Mouse (Mus musculus): ENCODE measurements around the gene Ly75. TPM values are rescaled to one million over a fixed set of nuclear protein-coding genes. Genes with fewer than 3 reads are reported as not detected.

Ly75 gene
- polyA plus RNA-seq, 1 experiment: 13.7 TPM

- no peaks in the 10 kb centered on the region for H3K4me1 ChIP-seq (ENCODE audit: control insufficient read depth, insufficient read depth, low read length)
- TF ChIP-seq CTCF (IDR thresholded peaks at IDR 0.05; ENCODE audit: borderline replicate concordance, insufficient read depth, low read length) (no peak), POLR2A (IDR thresholded peaks at IDR 0.05; ENCODE audit: low read depth, low read length) (no peak)
- no peak overlapping the region for H3K27ac ChIP-seq (ENCODE audit: insufficient read depth, low read length)
- no peak overlapping the region for H3K4me3 ChIP-seq (ENCODE audit: insufficient read depth, low read length)
Measured at GRCm38 (mm10) chr2:60291381-60291780, 91.7 kb downstream of the Ly75 start.

GRCm38 (mm10) chr2:60289451-60289850 is 93.7 kb downstream of the Ly75 start:
- Histone ChIP-seq H3K4me3 (ENCODE audit: insufficient read depth, low read length) (no peak overlapping the region), H3K4me1 (ENCODE audit: control insufficient read depth, insufficient read depth, low read length) (no peaks in the 10 kb centered on the region), H3K27ac (ENCODE audit: insufficient read depth, low read length) (no peak overlapping the region)
- TF ChIP-seq POLR2A (IDR thresholded peaks at IDR 0.05; ENCODE audit: low read depth, low read length) (no peak), CTCF (IDR thresholded peaks at IDR 0.05; ENCODE audit: borderline replicate concordance, insufficient read depth, low read length) (no peak)

GRCm38 (mm10) chr2:60288606-60289005 is 94.5 kb downstream of the Ly75 start:
- H3K27ac ChIP-seq (ENCODE audit: insufficient read depth, low read length): no peak overlapping the region
- no peaks in the 10 kb centered on the region for H3K4me1 ChIP-seq (ENCODE audit: control insufficient read depth, insufficient read depth, low read length)
- H3K4me3 ChIP-seq (ENCODE audit: insufficient read depth, low read length): no peak overlapping the region
- TF ChIP-seq POLR2A (IDR thresholded peaks at IDR 0.05; ENCODE audit: low read depth, low read length) (no peak), CTCF (IDR thresholded peaks at IDR 0.05; ENCODE audit: borderline replicate concordance, insufficient read depth, low read length) (no peak)

GRCm38 (mm10) chr2:60285107-60285617 is 97.9 kb downstream of the Ly75 start:
- TF ChIP-seq POLR2A (IDR thresholded peaks at IDR 0.05; ENCODE audit: low read depth, low read length): no peak
- no peak for TF ChIP-seq CTCF (IDR thresholded peaks at IDR 0.05; ENCODE audit: borderline replicate concordance, insufficient read depth, low read length)
- no peak overlapping the region for H3K27ac ChIP-seq (ENCODE audit: insufficient read depth, low read length)
- no peaks in the 10 kb centered on the region for H3K4me1 ChIP-seq (ENCODE audit: control insufficient read depth, insufficient read depth, low read length)

GRCm38 (mm10) chr2:60284467-60284821 is 98.7 kb downstream of the Ly75 start, which contains the start of gene Cd302:
Cd302 (minus strand) TSS chr2:60284488.
- peak within 1 kb of the TSS; percentile 42 for H3K4me3 ChIP-seq (ENCODE audit: insufficient read depth, low read length)
- no peaks in the 10 kb centered on the region for H3K4me1 ChIP-seq (ENCODE audit: control insufficient read depth, insufficient read depth, low read length)
- TF ChIP-seq CTCF (IDR thresholded peaks at IDR 0.05; ENCODE audit: borderline replicate concordance, insufficient read depth, low read length): no peak
- H3K27ac ChIP-seq (ENCODE audit: insufficient read depth, low read length): no peak within 1 kb of the TSS

More at GRCm38 (mm10) chr2:60285107-60285617, 97.9 kb downstream of the Ly75 start:
- no peak overlapping the region for H3K4me3 ChIP-seq (ENCODE audit: insufficient read depth, low read length)

GRCm38 (mm10) chr2:60283751-60284466 is 99.2 kb downstream of the Ly75 start:
- peak overlapping the region; percentile 42 for H3K4me3 ChIP-seq (ENCODE audit: insufficient read depth, low read length)
- peak; percentile 68 for TF ChIP-seq POLR2A (IDR thresholded peaks at IDR 0.05; ENCODE audit: low read depth, low read length)
- TF ChIP-seq CTCF (IDR thresholded peaks at IDR 0.05; ENCODE audit: borderline replicate concordance, insufficient read depth, low read length): no peak
- no peaks in the 10 kb centered on the region for H3K4me1 ChIP-seq (ENCODE audit: control insufficient read depth, insufficient read depth, low read length)
- no peak overlapping the region for H3K27ac ChIP-seq (ENCODE audit: insufficient read depth, low read length)

- TF ChIP-seq POLR2A (IDR thresholded peaks at IDR 0.05; ENCODE audit: low read depth, low read length) (no peak), CTCF (IDR thresholded peaks at IDR 0.05; ENCODE audit: borderline replicate concordance, insufficient read depth, low read length) (no peak)
- Histone ChIP-seq H3K4me3 (ENCODE audit: insufficient read depth, low read length) (peak overlapping the region; percentile 42), H3K4me1 (ENCODE audit: control insufficient read depth, insufficient read depth, low read length) (no peaks in the 10 kb centered on the region), H3K27ac (ENCODE audit: insufficient read depth, low read length) (no peak overlapping the region)
Measured at GRCm38 (mm10) chr2:60283208-60283750, 99.8 kb downstream of the Ly75 start.

GRCm38 (mm10) chr2:60282625-60283024 is 100.5 kb downstream of the Ly75 start:
- H3K4me1 ChIP-seq (ENCODE audit: control insufficient read depth, insufficient read depth, low read length): no peaks in the 10 kb centered on the region
- no peak overlapping the region for H3K27ac ChIP-seq (ENCODE audit: insufficient read depth, low read length)
- H3K4me3 ChIP-seq (ENCODE audit: insufficient read depth, low read length): no peak overlapping the region
- no peak for TF ChIP-seq CTCF (IDR thresholded peaks at IDR 0.05; ENCODE audit: borderline replicate concordance, insufficient read depth, low read length)
- TF ChIP-seq POLR2A (IDR thresholded peaks at IDR 0.05; ENCODE audit: low read depth, low read length): no peak

- TF ChIP-seq POLR2A (IDR thresholded peaks at IDR 0.05; ENCODE audit: low read depth, low read length) (no peak), CTCF (IDR thresholded peaks at IDR 0.05; ENCODE audit: borderline replicate concordance, insufficient read depth, low read length) (no peak)
- no peak overlapping the region for H3K4me3 ChIP-seq (ENCODE audit: insufficient read depth, low read length)
- no peak overlapping the region for H3K27ac ChIP-seq (ENCODE audit: insufficient read depth, low read length)
- no peaks in the 10 kb centered on the region for H3K4me1 ChIP-seq (ENCODE audit: control insufficient read depth, insufficient read depth, low read length)
Measured at GRCm38 (mm10) chr2:60278627-60279026, 104.5 kb downstream of the Ly75 start.

- Histone ChIP-seq H3K4me3 (ENCODE audit: insufficient read depth, low read length) (no peak overlapping the region), H3K27ac (ENCODE audit: insufficient read depth, low read length) (no peak overlapping the region), H3K4me1 (ENCODE audit: control insufficient read depth, insufficient read depth, low read length) (no peaks in the 10 kb centered on the region)
- TF ChIP-seq POLR2A (IDR thresholded peaks at IDR 0.05; ENCODE audit: low read depth, low read length) (no peak), CTCF (IDR thresholded peaks at IDR 0.05; ENCODE audit: borderline replicate concordance, insufficient read depth, low read length) (no peak)
Measured at GRCm38 (mm10) chr2:60269856-60270479, 113.1 kb downstream of the Ly75 start.
